Mouse (Mus musculus) spleen, postnatal 14 days (tissue): Measurements from ENCODE around the gene Ripk1.
"Not testable (repeated sequence)": the region's sequence is repeated elsewhere in the genome, so short reads cannot be mapped to it uniquely, and the experiment has no call there.

Experiments used
- DNase-seq, 2 experiments: peaks; one replicate each; pipeline ENCODE4 v3.0.0; 2021 to 2022; ENCODE audit warnings: low spot score in 2 of 2

The Ripk1 gene

DNA sequence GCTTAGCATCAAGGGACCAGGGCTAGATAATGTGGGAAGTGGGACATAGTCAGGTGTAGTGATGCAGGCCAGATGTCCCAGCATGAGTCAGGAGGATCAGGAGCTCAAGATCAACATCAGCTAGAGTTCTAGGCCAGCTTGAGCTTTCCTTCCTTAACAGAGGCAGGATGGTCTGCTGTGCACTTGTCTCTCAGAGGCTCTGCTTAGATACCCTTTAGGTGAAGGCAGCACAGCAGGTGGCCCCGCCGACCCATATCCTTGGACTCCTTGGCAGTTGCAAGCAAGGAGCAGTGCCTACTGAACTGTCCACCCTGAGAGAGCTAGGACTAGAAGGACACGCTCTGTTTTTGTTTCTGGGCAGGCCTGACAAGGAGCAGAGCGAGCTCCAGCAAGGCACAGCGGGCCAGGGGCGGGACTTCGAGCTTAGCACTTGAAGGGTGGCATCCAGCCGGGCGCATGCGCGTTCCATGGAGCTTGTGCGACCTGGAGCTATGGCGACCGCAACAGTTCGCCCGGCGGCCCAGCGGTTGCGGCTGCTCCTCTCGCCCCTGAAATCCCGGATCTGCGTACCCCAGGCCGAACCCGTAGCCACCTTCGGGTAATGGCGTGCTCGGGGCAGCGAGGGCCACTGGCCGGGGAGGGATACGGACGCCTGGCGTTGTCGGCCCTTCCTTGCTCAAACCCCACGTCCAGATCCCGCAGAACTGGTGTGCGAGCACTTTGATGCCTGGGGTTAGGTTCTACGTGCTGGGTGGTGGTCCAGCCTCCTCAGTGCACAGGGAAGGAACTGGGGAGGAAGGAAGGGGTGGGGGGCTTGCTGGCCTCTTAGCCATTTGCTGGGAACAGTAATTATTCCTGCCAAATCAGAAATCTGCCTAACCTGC lies 35.3 kb downstream of the Ripk1 start, which contains the start of gene Bphl:
Gene Bphl, plus strand, starts transcription at position 426 of the 884 bp plus-strand sequence.
- DNase-seq = peak; percentile 76 to 81

GRCm38 (mm10) chr13:34038056-34038432 lies 35.9 kb downstream of the Ripk1 start:
- DNase-seq = no peak

GRCm38 (mm10) chr13:34038901-34039341 lies 36.8 kb downstream of the Ripk1 start:
- DNase-seq = no peak

- DNase-seq = no peak
Observed at GRCm38 (mm10) chr13:34040091-34040490, 37.9 kb downstream of the Ripk1 start.

GRCm38 (mm10) chr13:34043716-34044393 lies 41.7 kb downstream of the Ripk1 start:
- no peak for DNase-seq

DNA sequence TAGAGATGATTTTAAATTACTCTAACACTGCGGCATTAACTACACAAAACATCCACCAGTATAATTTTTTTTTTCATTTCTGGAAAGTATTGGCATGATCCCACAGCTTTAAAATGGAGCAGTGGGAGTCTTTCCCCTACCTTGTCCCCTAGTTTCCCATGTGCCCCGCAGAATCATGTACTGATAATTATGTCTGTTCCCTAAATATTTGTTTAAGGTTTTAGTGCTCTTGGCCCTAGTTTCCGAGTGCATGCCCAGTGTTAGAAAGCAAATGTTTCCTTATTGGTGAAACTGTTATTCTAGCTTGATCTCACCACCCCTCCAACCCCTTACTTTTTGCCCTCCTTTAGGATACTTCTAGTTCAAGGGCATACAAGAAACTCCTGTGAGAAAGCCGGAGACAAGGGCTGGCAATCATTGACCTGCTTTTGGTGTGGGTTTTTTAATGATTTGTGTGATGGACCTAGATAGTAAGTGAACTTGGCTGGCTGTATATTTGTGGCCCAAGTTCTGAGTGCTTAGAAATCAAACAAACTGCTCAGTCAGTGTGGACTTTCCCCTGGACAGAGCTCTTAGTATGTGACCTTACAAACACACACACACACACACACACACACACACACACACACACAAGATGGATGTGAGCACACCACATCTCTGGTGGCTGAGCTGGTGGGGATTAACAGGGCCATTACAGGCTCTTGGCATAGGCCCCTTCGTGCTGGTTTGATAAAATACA lies 43.5 kb downstream of the Ripk1 start:
- DNase-seq = no peak

- DNase-seq = peak; percentile 15 to 44
Observed at GRCm38 (mm10) chr13:34046421-34047012, 44.4 kb downstream of the Ripk1 start.

GRCm38 (mm10) chr13:34047526-34047925 lies 45.4 kb downstream of the Ripk1 start:
- no peak for DNase-seq

DNA sequence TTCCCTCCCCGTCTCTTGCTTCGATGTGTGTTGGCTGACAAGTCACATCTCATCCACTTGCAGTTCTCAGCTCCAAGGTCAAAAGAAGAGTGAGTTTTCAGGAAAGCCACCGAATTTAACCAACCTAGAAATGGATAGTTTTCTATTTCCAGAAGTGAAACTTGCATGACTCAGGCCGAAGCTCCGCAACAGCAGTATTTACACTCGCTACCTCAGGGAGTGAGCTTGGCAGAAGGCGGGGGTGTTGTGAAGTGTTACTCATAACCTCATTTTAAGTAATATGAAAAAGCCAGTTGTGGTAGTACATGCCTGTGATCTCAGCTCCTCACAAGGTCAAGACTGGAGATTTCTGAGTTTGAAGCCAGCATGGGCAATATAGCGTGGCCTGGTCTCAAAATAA lies 48.3 kb downstream of the Ripk1 start:
- DNase-seq = no peak

DNA sequence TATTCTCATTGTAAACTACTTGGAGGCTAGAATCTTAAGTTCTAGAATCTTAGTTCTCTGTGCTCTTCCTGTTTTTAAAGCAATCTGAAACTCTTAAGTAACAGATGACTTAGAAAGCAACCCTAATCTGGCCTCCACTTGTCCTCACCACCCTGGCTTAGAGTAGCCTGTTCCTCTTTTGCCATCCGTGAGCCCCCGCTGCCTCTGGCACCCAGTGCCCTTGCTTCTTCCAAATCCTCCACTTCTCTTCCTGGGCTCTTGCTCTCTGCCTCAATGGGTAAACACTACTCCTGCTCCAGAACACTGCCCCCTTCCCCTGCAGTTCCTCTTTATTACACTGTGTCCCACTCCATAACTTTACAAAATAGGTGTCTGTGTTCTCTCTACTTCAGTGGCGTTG lies 49.5 kb downstream of the Ripk1 start:
- DNase-seq = no peak

- no peak for DNase-seq
Observed at GRCm38 (mm10) chr13:34053673-34054282, 51.6 kb downstream of the Ripk1 start.

GRCm38 (mm10) chr13:34054391-34054790 lies 52.2 kb downstream of the Ripk1 start:
- DNase-seq = no peak

DNA sequence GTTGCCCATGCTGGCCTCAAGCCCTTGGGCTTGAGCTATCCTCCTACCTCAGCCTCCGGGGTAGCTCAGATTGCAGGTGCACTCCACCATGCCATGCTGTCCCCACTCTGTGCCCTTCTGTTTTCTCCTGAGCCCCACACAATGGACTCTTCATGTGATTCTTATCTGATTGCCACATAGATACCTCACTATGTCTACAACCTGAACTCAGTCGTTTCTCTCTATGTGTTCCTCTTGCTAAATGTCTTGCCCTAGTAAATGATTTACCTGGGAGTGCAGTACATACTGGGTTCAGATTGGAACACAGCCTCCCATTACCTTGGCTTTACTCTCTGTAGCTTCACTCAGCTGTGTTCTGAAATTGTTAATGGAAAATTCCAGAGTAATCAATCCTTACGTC lies 52.8 kb downstream of the Ripk1 start:
- DNase-seq = no peak

GRCm38 (mm10) chr13:34057252-34057651 lies 55.1 kb downstream of the Ripk1 start:
- no peak for DNase-seq

- no peak for DNase-seq
Observed at GRCm38 (mm10) chr13:34060061-34060460, 57.9 kb downstream of the Ripk1 start.

DNA sequence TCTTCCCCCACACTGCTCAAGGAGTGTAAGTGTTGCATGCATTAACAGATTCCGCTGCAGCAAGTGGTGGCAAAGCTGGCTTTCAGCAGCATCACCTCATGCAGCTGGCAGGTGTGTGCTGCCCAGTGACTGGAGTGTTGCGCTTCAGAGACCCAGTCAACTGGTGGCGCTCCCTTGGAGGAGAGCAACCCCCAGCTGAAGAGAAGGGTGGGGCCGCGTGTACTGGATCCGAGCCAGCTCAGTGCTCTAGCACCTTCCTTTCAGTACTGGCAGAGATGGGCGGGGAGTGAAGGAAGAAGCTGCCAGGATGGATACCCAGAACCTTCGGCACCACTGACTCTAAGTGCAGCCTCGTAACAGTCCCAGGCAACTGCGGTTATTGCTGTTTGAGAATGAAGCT lies 60.3 kb downstream of the Ripk1 start:
- DNase-seq = no peak

DNA sequence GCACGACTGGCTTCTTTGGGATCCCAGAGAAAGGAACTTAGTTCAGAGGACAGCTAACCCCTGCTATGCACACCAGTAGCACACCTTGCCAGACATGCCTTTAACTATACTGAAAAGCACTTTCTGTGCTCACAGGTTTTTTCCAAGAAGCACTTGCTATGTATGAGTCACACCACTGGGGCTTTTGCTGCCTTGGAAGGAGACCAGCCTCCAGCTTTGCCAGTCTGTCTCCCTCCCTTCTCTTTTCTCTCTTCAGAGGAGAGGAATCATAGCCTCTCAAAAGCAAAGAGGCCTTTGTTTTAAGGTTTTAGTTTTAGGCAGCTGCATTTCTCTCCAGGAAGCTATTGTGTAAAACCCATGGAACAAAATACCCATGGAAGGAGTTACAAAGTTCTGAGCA lies 64.2 kb downstream of the Ripk1 start:
- no peak for DNase-seq

DNA sequence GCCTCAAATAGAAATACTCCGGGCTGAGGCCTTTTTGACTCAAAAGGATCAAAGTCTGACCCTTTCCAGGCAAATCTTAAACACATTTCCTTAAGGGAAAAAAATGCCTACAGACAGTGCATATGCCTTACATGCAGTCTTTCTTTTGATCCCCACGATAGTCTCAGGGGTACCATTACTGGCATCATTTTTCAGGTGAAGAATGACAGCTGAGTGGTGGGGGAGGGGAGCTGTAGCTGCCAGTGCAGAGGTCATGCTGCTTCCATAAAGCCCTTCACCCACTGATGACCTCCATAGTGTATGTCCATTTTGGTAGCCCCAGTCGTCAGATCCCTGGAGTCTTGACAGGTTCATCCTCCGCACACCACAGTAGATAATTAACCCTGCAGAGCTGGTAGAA lies 68.1 kb downstream of the Ripk1 start:
- no peak for DNase-seq

GRCm38 (mm10) chr13:34071836-34072235 lies 69.7 kb downstream of the Ripk1 start:
- DNase-seq = no peak

DNA sequence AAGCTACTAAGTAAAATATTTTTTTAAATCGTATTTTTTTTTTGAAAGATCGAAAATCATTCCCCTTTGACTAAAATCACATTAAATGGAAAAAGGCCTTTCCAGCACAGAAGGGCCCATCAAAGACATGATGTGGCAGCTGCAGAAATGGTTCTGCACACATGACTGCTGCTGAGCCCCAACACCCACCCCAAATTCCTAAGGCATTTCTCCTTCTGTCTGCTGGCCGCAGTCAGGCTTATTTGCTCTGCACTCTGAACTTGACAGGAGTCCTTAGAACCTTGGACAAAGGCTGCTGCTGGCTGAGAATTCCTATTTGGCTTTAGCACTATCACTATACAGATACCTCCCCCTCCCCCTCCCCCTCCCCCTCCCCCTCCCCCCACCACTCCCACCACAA lies 70.7 kb downstream of the Ripk1 start:
- DNase-seq = no peak

DNA sequence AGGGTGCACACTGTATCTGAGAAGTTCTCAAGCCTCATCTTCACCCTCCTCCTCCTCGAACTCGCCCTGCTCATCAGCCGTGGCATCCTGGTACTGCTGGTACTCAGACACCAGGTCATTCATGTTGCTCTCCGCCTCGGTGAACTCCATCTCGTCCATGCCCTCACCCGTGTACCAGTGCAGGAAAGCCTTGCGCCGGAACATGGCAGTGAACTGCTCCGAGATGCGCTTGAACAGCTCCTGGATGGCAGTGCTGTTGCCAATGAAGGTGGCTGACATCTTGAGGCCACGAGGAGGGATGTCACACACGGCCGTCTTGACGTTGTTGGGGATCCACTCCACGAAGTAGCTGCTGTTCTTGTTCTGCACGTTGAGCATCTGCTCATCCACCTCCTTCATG lies 72.3 kb downstream of the Ripk1 start:
- DNase-seq = not testable (repeated sequence)
